Mouse (Mus musculus): ENCODE data around the gene Gramd4. TPM values are rescaled to one million over a fixed set of nuclear protein-coding genes. Genes with fewer than 3 reads are reported as not detected.

Gene Gramd4
- polyA plus RNA-seq, 1 experiment = 36.2 TPM

- no peaks in the 10 kb centered on the region for H3K27me3 ChIP-seq (ENCODE audit: control insufficient read depth, insufficient read depth, insufficient read length)
- H3ac ChIP-seq (ENCODE audit: control insufficient read depth, insufficient read length, low read depth) = no peak overlapping the region
- peaks cover 8% of the 10 kb centered on the region for H3K36me3 ChIP-seq (ENCODE audit: control insufficient read depth, insufficient read depth)
- H3K79me3 ChIP-seq (ENCODE audit: low read depth) = no peaks in the 10 kb centered on the region
- no peaks in the 10 kb centered on the region for H3K79me2 ChIP-seq (ENCODE audit: control insufficient read depth, insufficient read depth)
- no peak overlapping the region for H3K4me3 ChIP-seq (ENCODE audit: insufficient read depth, poor library complexity, severe bottlenecking)
- TF ChIP-seq CTCF (IDR thresholded peaks at IDR 0.05; ENCODE audit: control insufficient read depth, insufficient read depth, insufficient read length) = no peak
- no peak for TF ChIP-seq MAX (IDR thresholded peaks at IDR 0.05)
These were observed 87.1 kb downstream of the Gramd4 start for GRCm38 (mm10) chr15:86144577-86144976.

DNA sequence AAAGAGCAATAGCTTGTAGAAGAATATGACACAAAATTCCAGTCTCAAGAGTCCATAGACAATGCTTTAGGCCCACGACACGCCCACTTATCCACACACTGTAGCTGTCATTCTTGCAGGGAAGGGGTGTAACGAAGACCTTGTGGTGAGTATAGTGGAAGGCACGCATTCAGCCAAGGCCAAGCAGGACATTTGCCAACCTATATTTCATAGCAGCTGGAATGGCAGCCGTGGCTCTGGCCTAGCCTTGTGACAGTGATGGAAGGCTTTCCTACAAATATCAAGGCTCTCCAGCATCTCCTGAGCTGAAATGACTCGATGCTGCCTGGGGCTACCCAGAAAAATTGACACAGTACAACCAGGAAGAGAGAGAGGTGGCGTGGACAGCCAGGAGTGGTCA lies 87.6 kb downstream of the Gramd4 start:
- TF ChIP-seq FOSL1 (IDR thresholded peaks at IDR 0.05; ENCODE audit: insufficient read depth, low read length, poor library complexity, severe bottlenecking) (no peak), USF1 (IDR thresholded peaks at IDR 0.05; ENCODE audit: low read depth) (no peak), CEBPB (IDR thresholded peaks at IDR 0.05; ENCODE audit: low read depth) (no peak), MYOG (IDR thresholded peaks at IDR 0.05; ENCODE audit: control insufficient read depth, extremely low read depth, insufficient read length) (no peak), CTCF (IDR thresholded peaks at IDR 0.05; ENCODE audit: control insufficient read depth, insufficient read depth, insufficient read length) (no peak), MYOD1 (IDR thresholded peaks at IDR 0.05; ENCODE audit: control insufficient read depth, insufficient read length, low read depth) (no peak), MAX (IDR thresholded peaks at IDR 0.05) (no peak)
- Histone ChIP-seq H3K79me2 (ENCODE audit: control insufficient read depth, insufficient read depth) (no peaks in the 10 kb centered on the region), H3K4me3 (ENCODE audit: insufficient read depth, poor library complexity, severe bottlenecking) (no peak overlapping the region), H3K27me3 (ENCODE audit: control insufficient read depth, insufficient read depth, insufficient read length) (no peaks in the 10 kb centered on the region), H3K36me3 (ENCODE audit: control insufficient read depth, insufficient read depth) (peaks cover 8% of the 10 kb centered on the region), H3K79me3 (ENCODE audit: low read depth) (no peaks in the 10 kb centered on the region), H3ac (ENCODE audit: control insufficient read depth, insufficient read length, low read depth) (no peak overlapping the region)

GRCm38 (mm10) chr15:86146922-86147321 lies 89.4 kb downstream of the Gramd4 start:
- Histone ChIP-seq H3K36me3 (ENCODE audit: control insufficient read depth, insufficient read depth) (no peaks in the 10 kb centered on the region), H3K4me3 (ENCODE audit: insufficient read depth, poor library complexity, severe bottlenecking) (no peak overlapping the region), H3K79me2 (ENCODE audit: control insufficient read depth, insufficient read depth) (no peaks in the 10 kb centered on the region), H3K27me3 (ENCODE audit: control insufficient read depth, insufficient read depth, insufficient read length) (no peaks in the 10 kb centered on the region), H3K79me3 (ENCODE audit: low read depth) (no peaks in the 10 kb centered on the region), H3ac (ENCODE audit: control insufficient read depth, insufficient read length, low read depth) (no peak overlapping the region)
- TF ChIP-seq MYOD1 (IDR thresholded peaks at IDR 0.05; ENCODE audit: control insufficient read depth, insufficient read length, low read depth) (no peak), USF1 (IDR thresholded peaks at IDR 0.05; ENCODE audit: low read depth) (no peak), FOSL1 (IDR thresholded peaks at IDR 0.05; ENCODE audit: insufficient read depth, low read length, poor library complexity, severe bottlenecking) (no peak), MYOG (IDR thresholded peaks at IDR 0.05; ENCODE audit: control insufficient read depth, extremely low read depth, insufficient read length) (no peak), CTCF (IDR thresholded peaks at IDR 0.05; ENCODE audit: control insufficient read depth, insufficient read depth, insufficient read length) (no peak), CEBPB (IDR thresholded peaks at IDR 0.05; ENCODE audit: low read depth) (no peak), MAX (IDR thresholded peaks at IDR 0.05) (no peak)

DNA sequence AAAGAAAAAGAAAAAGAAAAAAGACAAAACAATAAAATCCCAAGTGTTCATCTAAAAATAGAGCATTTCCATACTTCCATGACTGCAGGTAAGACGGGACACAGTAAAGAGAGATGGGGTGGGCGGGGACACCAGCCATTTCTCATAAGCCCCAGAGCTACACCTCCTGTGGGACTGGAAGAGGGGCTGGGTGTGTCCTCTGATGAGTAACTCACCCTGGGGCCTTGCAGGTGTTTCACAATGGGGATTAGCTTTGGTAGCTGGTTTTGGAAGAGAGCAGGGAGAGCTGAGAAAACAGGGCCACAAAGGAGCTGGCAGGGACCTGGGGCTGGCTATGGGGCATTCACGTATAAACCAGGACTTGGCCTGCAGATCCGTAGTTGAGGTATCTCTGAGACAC lies 93.1 kb downstream of the Gramd4 start:
- no peaks in the 10 kb centered on the region for H3K27me3 ChIP-seq (ENCODE audit: control insufficient read depth, insufficient read depth, insufficient read length)
- TF ChIP-seq MYOG (IDR thresholded peaks at IDR 0.05; ENCODE audit: control insufficient read depth, extremely low read depth, insufficient read length) = no peak
- TF ChIP-seq FOSL1 (IDR thresholded peaks at IDR 0.05; ENCODE audit: insufficient read depth, low read length, poor library complexity, severe bottlenecking) = no peak
- TF ChIP-seq CEBPB (IDR thresholded peaks at IDR 0.05; ENCODE audit: low read depth) = no peak
- no peak for TF ChIP-seq MAX (IDR thresholded peaks at IDR 0.05)
- TF ChIP-seq CTCF (IDR thresholded peaks at IDR 0.05; ENCODE audit: control insufficient read depth, insufficient read depth, insufficient read length) = no peak
- no peak for TF ChIP-seq MYOD1 (IDR thresholded peaks at IDR 0.05; ENCODE audit: control insufficient read depth, insufficient read length, low read depth)
- TF ChIP-seq USF1 (IDR thresholded peaks at IDR 0.05; ENCODE audit: low read depth) = no peak

DNA sequence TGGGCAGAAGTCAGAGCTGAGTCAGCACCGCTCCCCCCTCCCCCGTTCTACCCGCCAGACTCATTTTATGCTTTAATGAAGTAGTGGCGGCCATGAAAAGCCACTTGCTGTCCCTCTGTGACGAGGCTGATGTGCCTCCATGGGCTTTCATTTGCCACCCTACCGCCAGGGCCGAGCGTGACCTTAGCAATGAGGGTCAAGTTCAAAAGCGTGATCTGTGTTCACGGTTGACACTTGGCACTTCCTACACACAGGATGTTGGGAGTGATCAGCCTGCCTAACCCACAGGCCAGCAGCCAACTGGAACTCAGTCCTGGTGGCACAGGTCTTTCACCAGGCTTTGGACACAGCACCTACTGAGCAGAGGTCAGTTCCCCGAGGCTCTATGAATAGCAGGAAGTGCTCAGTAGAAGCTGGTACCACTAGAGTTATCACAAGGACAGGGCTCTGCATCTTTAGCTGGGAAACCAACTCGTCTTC lies 96.0 kb downstream of the Gramd4 start:
- Histone ChIP-seq H3K79me3 (ENCODE audit: low read depth) (no peaks in the 10 kb centered on the region), H3K27me3 (ENCODE audit: control insufficient read depth, insufficient read depth, insufficient read length) (no peaks in the 10 kb centered on the region), H3K4me3 (ENCODE audit: insufficient read depth, poor library complexity, severe bottlenecking) (no peak overlapping the region), H3K79me2 (ENCODE audit: control insufficient read depth, insufficient read depth) (no peaks in the 10 kb centered on the region), H3K36me3 (ENCODE audit: control insufficient read depth, insufficient read depth) (peaks cover 14% of the 10 kb centered on the region), H3ac (ENCODE audit: control insufficient read depth, insufficient read length, low read depth) (no peak overlapping the region)
- TF ChIP-seq CTCF (IDR thresholded peaks at IDR 0.05; ENCODE audit: control insufficient read depth, insufficient read depth, insufficient read length) = no peak
- no peak for TF ChIP-seq MAX (IDR thresholded peaks at IDR 0.05)
- TF ChIP-seq USF1 (IDR thresholded peaks at IDR 0.05; ENCODE audit: low read depth) = no peak
- TF ChIP-seq MYOG (IDR thresholded peaks at IDR 0.05; ENCODE audit: control insufficient read depth, extremely low read depth, insufficient read length) = no peak
- TF ChIP-seq CEBPB (IDR thresholded peaks at IDR 0.05; ENCODE audit: low read depth) = no peak
- no peak for TF ChIP-seq MYOD1 (IDR thresholded peaks at IDR 0.05; ENCODE audit: control insufficient read depth, insufficient read length, low read depth)
- TF ChIP-seq FOSL1 (IDR thresholded peaks at IDR 0.05; ENCODE audit: insufficient read depth, low read length, poor library complexity, severe bottlenecking) = no peak

More for the DNA sequence above, 93.1 kb downstream of the Gramd4 start:
- Histone ChIP-seq H3ac (ENCODE audit: control insufficient read depth, insufficient read length, low read depth) (no peak overlapping the region), H3K79me2 (ENCODE audit: control insufficient read depth, insufficient read depth) (no peaks in the 10 kb centered on the region), H3K4me3 (ENCODE audit: insufficient read depth, poor library complexity, severe bottlenecking) (no peak overlapping the region), H3K79me3 (ENCODE audit: low read depth) (no peaks in the 10 kb centered on the region), H3K36me3 (ENCODE audit: control insufficient read depth, insufficient read depth) (peaks cover 8% of the 10 kb centered on the region)

DNA sequence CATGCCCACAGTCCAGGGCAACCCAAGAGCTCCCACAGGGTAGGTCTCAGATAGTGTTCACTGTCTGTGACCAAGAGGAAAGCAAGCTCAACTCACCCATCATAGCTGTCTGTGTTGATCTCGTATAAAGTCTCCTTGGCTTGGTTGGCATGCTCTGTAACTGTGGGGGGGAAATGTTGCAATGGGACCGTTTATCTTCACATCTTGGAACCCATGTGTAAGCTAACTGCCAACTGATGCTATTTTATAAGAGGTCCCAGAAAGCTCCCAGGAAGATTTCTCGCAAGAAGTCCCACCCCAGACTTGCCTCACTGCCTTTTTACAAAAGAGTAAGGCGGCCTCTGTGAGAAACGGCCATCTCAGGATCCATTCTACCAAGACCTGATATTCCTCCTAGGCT lies 99.0 kb downstream of the Gramd4 start:
- Histone ChIP-seq H3K36me3 (ENCODE audit: control insufficient read depth, insufficient read depth) (peaks cover 16% of the 10 kb centered on the region), H3K27me3 (ENCODE audit: control insufficient read depth, insufficient read depth, insufficient read length) (no peaks in the 10 kb centered on the region), H3K79me2 (ENCODE audit: control insufficient read depth, insufficient read depth) (no peaks in the 10 kb centered on the region), H3K4me3 (ENCODE audit: insufficient read depth, poor library complexity, severe bottlenecking) (no peak overlapping the region), H3ac (ENCODE audit: control insufficient read depth, insufficient read length, low read depth) (no peak overlapping the region), H3K79me3 (ENCODE audit: low read depth) (no peaks in the 10 kb centered on the region)
- no peak for TF ChIP-seq MYOD1 (IDR thresholded peaks at IDR 0.05; ENCODE audit: control insufficient read depth, insufficient read length, low read depth)
- TF ChIP-seq USF1 (IDR thresholded peaks at IDR 0.05; ENCODE audit: low read depth) = no peak
- no peak for TF ChIP-seq MAX (IDR thresholded peaks at IDR 0.05)
- TF ChIP-seq MYOG (IDR thresholded peaks at IDR 0.05; ENCODE audit: control insufficient read depth, extremely low read depth, insufficient read length) = no peak
- TF ChIP-seq FOSL1 (IDR thresholded peaks at IDR 0.05; ENCODE audit: insufficient read depth, low read length, poor library complexity, severe bottlenecking) = no peak
- TF ChIP-seq CEBPB (IDR thresholded peaks at IDR 0.05; ENCODE audit: low read depth) = no peak
- no peak for TF ChIP-seq CTCF (IDR thresholded peaks at IDR 0.05; ENCODE audit: control insufficient read depth, insufficient read depth, insufficient read length)
